Mouse (Mus musculus): ENCODE results near the gene Tcf20. TPM values are rescaled to one million over a fixed set of nuclear protein-coding genes. Genes with fewer than 3 reads are reported as not detected.

Tcf20 gene
- polyA plus RNA-seq, 1 experiment from 2014 or later: 14.8 TPM

DNA sequence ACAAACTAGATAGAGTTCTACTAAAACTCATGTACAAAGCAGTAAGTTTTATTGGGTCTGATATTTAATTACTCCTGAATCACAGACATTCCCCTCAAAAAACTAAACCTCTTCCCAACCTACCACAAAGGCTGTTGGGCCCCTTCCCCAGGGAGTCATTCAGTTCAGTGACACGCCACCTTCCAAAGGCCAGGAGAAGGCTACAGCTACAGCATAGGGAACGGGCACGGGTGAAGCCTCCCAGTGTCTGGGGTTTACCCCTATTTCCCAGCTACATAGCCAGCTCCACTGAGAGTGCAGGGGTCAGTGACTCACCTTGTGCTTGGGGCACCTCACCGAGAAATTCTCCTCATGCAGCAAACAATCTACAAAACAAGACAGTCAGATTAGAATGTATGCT lies 172.4 kb downstream of the Tcf20 start:
- H3K4me2 ChIP-seq (replicated peaks; ENCODE audit: low read depth, low read length): no peak overlapping the region
- H3K9me3 ChIP-seq (ENCODE audit: control insufficient read depth, low read length): no peaks in the 10 kb centered on the region
- no peak overlapping the region for H3K27ac ChIP-seq (ENCODE audit: low read depth, low read length)
- no peaks in the 10 kb centered on the region for H3K4me1 ChIP-seq (replicated peaks; ENCODE audit: control insufficient read depth, insufficient read depth, low read length)
- no peak for DNase-seq (ENCODE audit: low spot score)
- no peaks in the 10 kb centered on the region for H3K27me3 ChIP-seq (ENCODE audit: control insufficient read depth, insufficient read depth, low read length)
- H3K36me3 ChIP-seq (ENCODE audit: control insufficient read depth, insufficient read depth, low read length): no peaks in the 10 kb centered on the region
- no peak overlapping the region for H3K9ac ChIP-seq (ENCODE audit: low read depth, low read length)
- H3K4me3 ChIP-seq (ENCODE audit: low read depth, low read length): no peak overlapping the region
- 83% methylated on average over 4 of the region's 4 CpGs for WGBS
- no peak for ATAC-seq (ENCODE audit: low FRiP score)

- ATAC-seq (ENCODE audit: low FRiP score) (no peak), DNase-seq (ENCODE audit: low spot score) (peak; percentile 74)
- no peak overlapping the region for H3K4me3 ChIP-seq (ENCODE audit: low read depth, low read length)
- no peaks in the 10 kb centered on the region for H3K9me3 ChIP-seq (ENCODE audit: control insufficient read depth, low read length)
- H3K27ac ChIP-seq (ENCODE audit: low read depth, low read length): no peak overlapping the region
- no peak overlapping the region for H3K9ac ChIP-seq (ENCODE audit: low read depth, low read length)
- H3K27me3 ChIP-seq (ENCODE audit: control insufficient read depth, insufficient read depth, low read length): no peaks in the 10 kb centered on the region
- 73% methylated on average over 4 of the region's 4 CpGs for WGBS
- H3K4me2 ChIP-seq (replicated peaks; ENCODE audit: low read depth, low read length): no peak overlapping the region
- no peaks in the 10 kb centered on the region for H3K36me3 ChIP-seq (ENCODE audit: control insufficient read depth, insufficient read depth, low read length)
- H3K4me1 ChIP-seq (replicated peaks; ENCODE audit: control insufficient read depth, insufficient read depth, low read length): no peaks in the 10 kb centered on the region
Measured at GRCm38 (mm10) chr15:82814806-82815205, 172.9 kb downstream of the Tcf20 start.

- 90% methylated on average over 7 of the region's 7 CpGs for WGBS
- DNase-seq (ENCODE audit: low spot score) (no peak), ATAC-seq (ENCODE audit: low FRiP score) (no peak)
- H3K36me3 ChIP-seq (ENCODE audit: control insufficient read depth, insufficient read depth, low read length): no peaks in the 10 kb centered on the region
- H3K27ac ChIP-seq (ENCODE audit: low read depth, low read length): no peak overlapping the region
- no peak overlapping the region for H3K4me3 ChIP-seq (ENCODE audit: low read depth, low read length)
- H3K27me3 ChIP-seq (ENCODE audit: control insufficient read depth, insufficient read depth, low read length): no peaks in the 10 kb centered on the region
- H3K9ac ChIP-seq (ENCODE audit: low read depth, low read length): no peak overlapping the region
- no peak overlapping the region for H3K4me2 ChIP-seq (replicated peaks; ENCODE audit: low read depth, low read length)
- no peaks in the 10 kb centered on the region for H3K9me3 ChIP-seq (ENCODE audit: control insufficient read depth, low read length)
- H3K4me1 ChIP-seq (replicated peaks; ENCODE audit: control insufficient read depth, insufficient read depth, low read length): no peaks in the 10 kb centered on the region
Measured at GRCm38 (mm10) chr15:82814321-82814720, 173.4 kb downstream of the Tcf20 start.

DNA sequence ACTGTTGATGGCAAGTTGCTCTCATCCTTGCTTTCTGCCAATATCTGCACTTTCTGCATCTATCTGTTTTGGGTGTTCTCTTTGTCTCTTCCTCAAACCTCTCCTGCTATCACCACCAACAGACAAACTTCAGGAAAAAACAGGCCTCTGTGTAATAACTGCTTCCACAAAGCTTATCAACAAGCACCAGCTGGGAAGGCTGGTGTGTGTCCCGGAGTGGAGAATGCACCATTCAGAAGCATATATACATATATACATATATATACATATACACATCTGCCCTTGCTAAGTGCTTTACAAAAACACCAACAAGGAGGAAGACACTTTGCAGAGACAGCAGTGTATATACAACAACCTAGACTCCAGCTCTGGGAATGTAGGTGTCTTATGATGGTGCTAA lies 177.1 kb downstream of the Tcf20 start:
- DNase-seq (ENCODE audit: low spot score): no peak
- Histone ChIP-seq H3K4me2 (replicated peaks; ENCODE audit: low read depth, low read length) (no peak overlapping the region), H3K4me1 (replicated peaks; ENCODE audit: control insufficient read depth, insufficient read depth, low read length) (no peaks in the 10 kb centered on the region), H3K9ac (ENCODE audit: low read depth, low read length) (no peak overlapping the region), H3K27ac (ENCODE audit: low read depth, low read length) (no peak overlapping the region), H3K36me3 (ENCODE audit: control insufficient read depth, insufficient read depth, low read length) (no peaks in the 10 kb centered on the region), H3K4me3 (ENCODE audit: low read depth, low read length) (no peak overlapping the region), H3K27me3 (ENCODE audit: control insufficient read depth, insufficient read depth, low read length) (no peaks in the 10 kb centered on the region), H3K9me3 (ENCODE audit: control insufficient read depth, low read length) (no peaks in the 10 kb centered on the region)
- 93% methylated on average over 1 of the region's 1 CpGs for WGBS
- ATAC-seq (ENCODE audit: low FRiP score): no peak

GRCm38 (mm10) chr15:82809511-82809910 lies 178.2 kb downstream of the Tcf20 start:
- H3K27me3 ChIP-seq (ENCODE audit: control insufficient read depth, insufficient read depth, low read length): no peaks in the 10 kb centered on the region
- ATAC-seq (ENCODE audit: low FRiP score): no peak
- no peak overlapping the region for H3K4me3 ChIP-seq (ENCODE audit: low read depth, low read length)
- no peak overlapping the region for H3K9ac ChIP-seq (ENCODE audit: low read depth, low read length)
- H3K27ac ChIP-seq (ENCODE audit: low read depth, low read length): no peak overlapping the region
- H3K36me3 ChIP-seq (ENCODE audit: control insufficient read depth, insufficient read depth, low read length): no peaks in the 10 kb centered on the region
- no peak overlapping the region for H3K4me2 ChIP-seq (replicated peaks; ENCODE audit: low read depth, low read length)
- DNase-seq (ENCODE audit: low spot score): no peak
- WGBS: 63% methylated on average over 6 of the region's 6 CpGs
- no peaks in the 10 kb centered on the region for H3K9me3 ChIP-seq (ENCODE audit: control insufficient read depth, low read length)
- H3K4me1 ChIP-seq (replicated peaks; ENCODE audit: control insufficient read depth, insufficient read depth, low read length): no peaks in the 10 kb centered on the region

DNA sequence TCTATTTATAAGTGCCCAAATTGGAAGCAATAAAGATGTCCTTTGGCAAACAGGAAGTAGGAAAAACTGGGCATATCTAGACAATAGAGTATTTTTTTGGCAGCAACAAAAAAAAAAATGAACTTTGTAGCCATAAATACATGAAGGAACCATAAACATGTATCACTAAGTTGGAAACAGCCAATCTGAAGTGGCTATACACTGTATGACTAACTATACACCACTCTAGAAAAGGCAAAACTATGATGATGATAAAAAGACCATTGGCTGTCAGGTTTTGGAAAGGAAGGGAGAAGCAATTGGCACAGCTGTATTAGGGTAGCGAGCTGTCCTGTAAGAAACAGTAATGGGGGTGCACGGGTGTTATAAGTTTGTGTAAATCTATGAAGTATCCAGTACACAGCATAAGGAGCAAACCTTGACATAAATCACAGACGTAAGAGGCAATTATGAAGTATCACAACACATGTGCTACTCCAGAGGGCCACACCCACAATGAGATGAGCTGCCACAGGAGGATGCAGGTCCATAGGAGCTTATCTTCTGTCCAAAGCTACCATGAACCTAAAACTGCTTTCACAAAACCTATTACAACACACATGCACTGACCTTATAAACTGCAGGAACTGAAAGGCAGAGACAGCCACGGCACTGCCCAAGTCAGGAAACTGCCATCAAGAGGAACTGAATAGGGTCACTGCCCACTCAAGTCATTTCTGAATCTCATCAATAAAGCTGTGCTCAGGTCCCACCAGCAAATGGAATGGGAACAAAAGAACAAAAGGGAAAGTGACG lies 180.5 kb downstream of the Tcf20 start:
- 78% methylated on average over 5 of the region's 5 CpGs for WGBS
- no peaks in the 10 kb centered on the region for H3K9me3 ChIP-seq (ENCODE audit: control insufficient read depth, low read length)
- H3K4me1 ChIP-seq (replicated peaks; ENCODE audit: control insufficient read depth, insufficient read depth, low read length): no peaks in the 10 kb centered on the region
- H3K4me2 ChIP-seq (replicated peaks; ENCODE audit: low read depth, low read length): no peak overlapping the region
- no peak for DNase-seq (ENCODE audit: low spot score)
- H3K36me3 ChIP-seq (ENCODE audit: control insufficient read depth, insufficient read depth, low read length): no peaks in the 10 kb centered on the region
- H3K9ac ChIP-seq (ENCODE audit: low read depth, low read length): no peak overlapping the region
- H3K27ac ChIP-seq (ENCODE audit: low read depth, low read length): no peak overlapping the region
- H3K4me3 ChIP-seq (ENCODE audit: low read depth, low read length): no peak overlapping the region
- no peak for ATAC-seq (ENCODE audit: low FRiP score)
- H3K27me3 ChIP-seq (ENCODE audit: control insufficient read depth, insufficient read depth, low read length): no peaks in the 10 kb centered on the region

DNA sequence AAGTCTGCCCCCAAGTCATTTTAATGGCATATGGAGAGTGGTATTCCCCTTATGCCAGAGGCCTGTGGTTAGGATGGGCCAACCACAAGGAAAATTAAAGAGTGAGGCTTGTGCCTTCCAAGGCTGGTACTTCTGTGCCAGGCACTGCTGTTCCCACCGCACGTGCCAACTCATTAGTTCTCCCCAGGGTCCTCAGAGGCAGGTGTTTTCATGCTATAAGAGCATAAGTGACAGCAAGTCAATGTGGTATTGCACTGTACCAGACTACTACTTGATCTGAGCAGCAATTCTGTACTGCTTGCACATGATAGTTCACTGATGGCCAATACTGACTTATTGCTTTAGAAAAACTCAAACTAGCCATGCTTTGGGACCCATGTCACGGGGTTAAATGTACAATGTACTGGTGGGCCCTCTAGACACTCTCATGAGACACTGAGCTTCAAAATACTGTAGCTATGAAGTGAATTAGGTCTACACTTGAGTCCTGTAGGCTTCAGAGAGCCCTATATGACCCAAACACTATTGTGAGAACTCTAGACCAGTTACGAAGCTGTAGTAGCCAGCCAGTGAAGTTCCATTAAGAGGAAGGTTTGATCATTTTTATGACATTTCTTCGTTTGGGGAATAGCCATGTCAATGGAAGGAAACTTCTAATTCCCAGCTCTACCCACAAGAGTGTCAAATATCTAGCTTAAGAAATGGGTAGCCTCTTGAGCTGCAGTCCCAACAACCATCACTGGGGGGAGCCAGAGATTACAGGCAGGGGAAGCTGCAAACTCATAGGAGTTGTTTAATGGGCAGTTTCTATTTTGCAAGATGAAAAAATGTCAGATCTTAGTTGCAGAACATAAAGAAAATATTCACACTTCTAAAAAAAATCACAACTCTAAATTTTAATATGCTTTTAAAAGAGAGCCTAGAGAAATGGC lies 182.7 kb downstream of the Tcf20 start:
- H3K27ac ChIP-seq (ENCODE audit: low read depth, low read length): no peak overlapping the region
- DNase-seq (ENCODE audit: low spot score) (peak; percentile 87), ATAC-seq (ENCODE audit: low FRiP score) (no peak)
- no peaks in the 10 kb centered on the region for H3K27me3 ChIP-seq (ENCODE audit: control insufficient read depth, insufficient read depth, low read length)
- H3K36me3 ChIP-seq (ENCODE audit: control insufficient read depth, insufficient read depth, low read length): no peaks in the 10 kb centered on the region
- no peak overlapping the region for H3K9ac ChIP-seq (ENCODE audit: low read depth, low read length)
- no peak overlapping the region for H3K4me2 ChIP-seq (replicated peaks; ENCODE audit: low read depth, low read length)
- no peaks in the 10 kb centered on the region for H3K4me1 ChIP-seq (replicated peaks; ENCODE audit: control insufficient read depth, insufficient read depth, low read length)
- WGBS: 76% methylated on average over 5 of the region's 5 CpGs
- H3K9me3 ChIP-seq (ENCODE audit: control insufficient read depth, low read length): no peaks in the 10 kb centered on the region
- H3K4me3 ChIP-seq (ENCODE audit: low read depth, low read length): no peak overlapping the region

- WGBS: 91% methylated on average over 3 of the region's 3 CpGs
- ATAC-seq (ENCODE audit: low FRiP score) (no peak), DNase-seq (ENCODE audit: low spot score) (no peak)
- Histone ChIP-seq H3K4me2 (replicated peaks; ENCODE audit: low read depth, low read length) (no peak overlapping the region), H3K9ac (ENCODE audit: low read depth, low read length) (no peak overlapping the region), H3K4me3 (ENCODE audit: low read depth, low read length) (no peak overlapping the region), H3K36me3 (ENCODE audit: control insufficient read depth, insufficient read depth, low read length) (no peaks in the 10 kb centered on the region), H3K27ac (ENCODE audit: low read depth, low read length) (no peak overlapping the region), H3K27me3 (ENCODE audit: control insufficient read depth, insufficient read depth, low read length) (no peaks in the 10 kb centered on the region), H3K9me3 (ENCODE audit: control insufficient read depth, low read length) (no peaks in the 10 kb centered on the region), H3K4me1 (replicated peaks; ENCODE audit: control insufficient read depth, insufficient read depth, low read length) (no peaks in the 10 kb centered on the region)
Measured at GRCm38 (mm10) chr15:82795936-82796440, 191.7 kb downstream of the Tcf20 start.

Data from hindbrain, embryonic 11.5 days (tissue).